Mouse (Mus musculus) intestine, embryonic 14.5 days (tissue): ENCODE results near the gene Cox4i1. TPM values are rescaled to one million over a fixed set of nuclear protein-coding genes. Genes with fewer than 3 reads are reported as not detected.
"Not testable (repeated sequence)": the region's sequence is repeated elsewhere in the genome, so short reads cannot be mapped to it uniquely, and the experiment has no call there.

ENCODE experiments used
- ATAC-seq: fragments of 200-750 bp; cut with Nextera tagmentation; replicated peaks from 2 replicates; pipeline ENCODE4 v1.8.0; 2017; ENCODE audit warnings: low read depth, moderate number of reproducible peaks, moderate TSS enrichment, moderate library complexity; ENCODE audit not compliant: low FRiP score, low TSS enrichment
- DNase-seq: peaks from one replicate; pipeline ENCODE4 v3.0.0-alpha.2; 2018; ENCODE audit warnings: low spot score
- H3K27ac ChIP-seq: fragments of 300-500 bp; sonication (generic); 2 replicates; pipeline ENCODE4 v1.5.1; 2014; ENCODE audit warnings: low read depth, mild to moderate bottlenecking, control low read depth
- H3K27me3 ChIP-seq: fragments of 300-500 bp; sonication (generic); replicated peaks from 2 replicates; pipeline ENCODE4 v1.6.1; 2014; ENCODE audit warnings: low read length, control low read depth; ENCODE audit not compliant: control insufficient read depth, insufficient read depth
- H3K36me3 ChIP-seq: fragments of 300-500 bp; sonication (generic); 2 replicates; pipeline ENCODE4 v1.6.1; 2014; ENCODE audit warnings: low read length, control low read depth; ENCODE audit not compliant: control insufficient read depth, insufficient read depth
- H3K4me1 ChIP-seq: fragments of 300-500 bp; sonication (generic); replicated peaks from 2 replicates; pipeline ENCODE4 v1.6.1; 2014; ENCODE audit warnings: low read length, control low read depth, mixed read lengths; ENCODE audit not compliant: control insufficient read depth, insufficient read depth
- H3K4me2 ChIP-seq: fragments of 300-500 bp; sonication (generic); 2 replicates; pipeline ENCODE4 v1.6.1; 2014; ENCODE audit warnings: low read length
- H3K4me3 ChIP-seq: fragments of 300-500 bp; sonication (generic); 2 replicates; pipeline ENCODE4 v1.5.1; 2014; ENCODE audit warnings: low read depth, low read length, control low read depth, mixed read lengths
- H3K9ac ChIP-seq: fragments of 300-500 bp; sonication (generic); 2 replicates; pipeline ENCODE4 v1.6.1; 2014; ENCODE audit warnings: mild to moderate bottlenecking, low read length
- H3K9me3 ChIP-seq: fragments of 300-500 bp; sonication (generic); 2 replicates; pipeline ENCODE4 v1.6.1; 2016; ENCODE audit warnings: low read length, control low read depth; ENCODE audit not compliant: control insufficient read depth
- WGBS: fragments of 180-500 bp; shearing (Covaris S2); extraction: QIAGEN DNeasy Blood & Tissue Kit; methylation state at CpG from one replicate; pipeline ENCODE4 v1.1.7; 2014; 5-methylcytosine and 5-hydroxymethylcytosine counted together
- polyA plus RNA-seq: library from polyadenylated mRNA; unstranded; fragments of >200 nt; fragmentation: Nextera tagmentation; extraction: Ambion mirVana; gene quantifications from 2 replicates; pipeline ENCODE4 v1.2.1, GENCODE M21; 2014

Gene Cox4i1
- polyA plus RNA-seq, 1 experiment from 2014 or later = 1,281 TPM

- no peak overlapping the region for H3K27ac ChIP-seq
- H3K36me3 ChIP-seq = peaks cover 45% of the 10 kb centered on the region
- no peak for ATAC-seq
- 92% methylated on average over 16 of the region's 16 CpGs for WGBS
- H3K9ac ChIP-seq = no peak overlapping the region
- no peaks in the 10 kb centered on the region for H3K9me3 ChIP-seq
- H3K4me2 ChIP-seq = no peak overlapping the region
- no peaks in the 10 kb centered on the region for H3K27me3 ChIP-seq
- H3K4me1 ChIP-seq = peaks cover 9% of the 10 kb centered on the region; the same call in 1 of the 2 replicates
- DNase-seq = no peak
- H3K4me3 ChIP-seq = no peak overlapping the region
These were observed 4.7 kb downstream of the Cox4i1 start for GRCm38 (mm10) chr8:120672626-120673229.

- H3K9ac ChIP-seq = no peak overlapping the region
- 93% methylated on average over 7 of the region's 7 CpGs for WGBS
- H3K4me2 ChIP-seq = no peak overlapping the region
- ATAC-seq (no peak), DNase-seq (no peak)
- no peaks in the 10 kb centered on the region for H3K9me3 ChIP-seq
- H3K4me3 ChIP-seq = no peak overlapping the region
- peaks cover 9% of the 10 kb centered on the region; the same call in 1 of the 2 replicates for H3K4me1 ChIP-seq
- H3K36me3 ChIP-seq = peaks cover 45% of the 10 kb centered on the region
- H3K27me3 ChIP-seq = no peaks in the 10 kb centered on the region
- H3K27ac ChIP-seq = no peak overlapping the region
These were observed 5.3 kb downstream of the Cox4i1 start for GRCm38 (mm10) chr8:120673298-120673697.

- H3K27ac ChIP-seq = no peak overlapping the region
- H3K4me1 ChIP-seq = no peaks in the 10 kb centered on the region; the same call in 1 of the 2 replicates
- no peaks in the 10 kb centered on the region for H3K9me3 ChIP-seq
- H3K4me2 ChIP-seq = no peak overlapping the region
- 72% methylated on average over 8 of the region's 8 CpGs for WGBS
- DNase-seq (no peak), ATAC-seq (no peak)
- H3K36me3 ChIP-seq = peaks cover 34% of the 10 kb centered on the region
- no peaks in the 10 kb centered on the region for H3K27me3 ChIP-seq
- H3K9ac ChIP-seq = no peak overlapping the region
- no peak overlapping the region for H3K4me3 ChIP-seq
These were observed 7.7 kb downstream of the Cox4i1 start for GRCm38 (mm10) chr8:120675718-120676117.

GRCm38 (mm10) chr8:120678447-120678846, 10.4 kb downstream of the Cox4i1 start:
- ATAC-seq (peak; percentile 59), DNase-seq (peak; percentile 98)
- Histone ChIP-seq H3K4me2 (no peak overlapping the region), H3K9me3 (no peaks in the 10 kb centered on the region), H3K36me3 (peaks cover 7% of the 10 kb centered on the region; the same call in 1 of the 2 replicates), H3K27me3 (no peaks in the 10 kb centered on the region), H3K4me3 (no peak overlapping the region), H3K9ac (no peak overlapping the region), H3K4me1 (peaks cover 1% of the 10 kb centered on the region; the same call in 1 of the 2 replicates), H3K27ac (no peak overlapping the region)
- WGBS = 14% methylated on average over 10 of the region's 10 CpGs

GRCm38 (mm10) chr8:120679629-120680387, 11.8 kb downstream of the Cox4i1 start:
- no peaks in the 10 kb centered on the region for H3K9me3 ChIP-seq
- H3K27ac ChIP-seq = no peak overlapping the region
- DNase-seq (no peak), ATAC-seq (no peak)
- no peaks in the 10 kb centered on the region for H3K36me3 ChIP-seq
- no peak overlapping the region for H3K4me3 ChIP-seq
- no peak overlapping the region for H3K4me2 ChIP-seq
- H3K9ac ChIP-seq = no peak overlapping the region
- WGBS = 41% methylated on average over 11 of the region's 11 CpGs
- H3K4me1 ChIP-seq = peaks cover 12% of the 10 kb centered on the region
- no peaks in the 10 kb centered on the region for H3K27me3 ChIP-seq

GRCm38 (mm10) chr8:120680405-120680804, 12.4 kb downstream of the Cox4i1 start:
- H3K4me3 ChIP-seq, H3K4me2 ChIP-seq, ATAC-seq, H3K27ac ChIP-seq, H3K9ac ChIP-seq, H3K9me3 ChIP-seq, H3K36me3 ChIP-seq, H3K27me3 ChIP-seq: not testable (repeated sequence)
- 59% methylated on average over 7 of the region's 7 CpGs for WGBS
- DNase-seq = peak; percentile 79
- peaks cover 18% of the 10 kb centered on the region for H3K4me1 ChIP-seq

- Histone ChIP-seq H3K4me1 (peaks cover 22% of the 10 kb centered on the region), H3K27me3 (no peaks in the 10 kb centered on the region), H3K9me3 (no peaks in the 10 kb centered on the region), H3K9ac (no peak overlapping the region), H3K4me2 (no peak overlapping the region), H3K36me3 (no peaks in the 10 kb centered on the region), H3K27ac (no peak overlapping the region), H3K4me3 (no peak overlapping the region)
- no peak for DNase-seq
- ATAC-seq = no peak
- 76% methylated on average over 10 of the region's 10 CpGs for WGBS
These were observed 13.1 kb downstream of the Cox4i1 start for GRCm38 (mm10) chr8:120681113-120681512.

- ATAC-seq = no peak
- peak; percentile 90 for DNase-seq
- H3K27me3 ChIP-seq = no peaks in the 10 kb centered on the region
- H3K9ac ChIP-seq = no peak overlapping the region
- WGBS = 16% methylated on average over 10 of the region's 10 CpGs
- H3K4me3 ChIP-seq = no peak overlapping the region
- H3K4me1 ChIP-seq = peaks cover 22% of the 10 kb centered on the region
- no peaks in the 10 kb centered on the region for H3K9me3 ChIP-seq
- no peak overlapping the region for H3K27ac ChIP-seq
- H3K36me3 ChIP-seq = no peaks in the 10 kb centered on the region
- H3K4me2 ChIP-seq = no peak overlapping the region
These were observed 15.6 kb downstream of the Cox4i1 start for GRCm38 (mm10) chr8:120683602-120684001.
